Mouse (Mus musculus): ENCODE results near the gene Hid1. TPM values are rescaled to one million over a fixed set of nuclear protein-coding genes. Genes with fewer than 3 reads are reported as not detected.

Hid1 gene
- polyA plus RNA-seq, 1 experiment, result 1.2 TPM

- peaks cover 9% of the 10 kb centered on the region; the same call in 1 of the 2 replicates for H3K9me3 ChIP-seq
- TF ChIP-seq GATA1 (IDR thresholded peaks at IDR 0.05; ENCODE audit: borderline replicate concordance, low read length) (no peak), FLI1 (IDR thresholded peaks at IDR 0.05; ENCODE audit: low read length) (no peak)
- no peaks in the 10 kb centered on the region for H3K36me3 ChIP-seq (replicated peaks; ENCODE audit: low read length)
- peaks cover 69% of the 10 kb centered on the region for H3K27me3 ChIP-seq (replicated peaks)
- H3K4me1 ChIP-seq, result peaks cover 12% of the 10 kb centered on the region
- H3K4me3 ChIP-seq (replicated peaks), result no peak overlapping the region
Measured at GRCm38 (mm10) chr11:115300745-115301144, 66.8 kb downstream of the Hid1 start.

GRCm38 (mm10) chr11:115298160-115298559 lies 69.4 kb downstream of the Hid1 start:
- H3K4me1 ChIP-seq, result peaks cover 12% of the 10 kb centered on the region
- H3K4me3 ChIP-seq (replicated peaks), result no peak overlapping the region
- H3K36me3 ChIP-seq (replicated peaks; ENCODE audit: low read length), result no peaks in the 10 kb centered on the region
- TF ChIP-seq GATA1 (IDR thresholded peaks at IDR 0.05; ENCODE audit: borderline replicate concordance, low read length) (no peak), FLI1 (IDR thresholded peaks at IDR 0.05; ENCODE audit: low read length) (no peak)
- H3K27me3 ChIP-seq (replicated peaks), result peaks cover 70% of the 10 kb centered on the region
- H3K9me3 ChIP-seq, result peaks cover 20% of the 10 kb centered on the region

Other genes starting within 250 kb of the Hid1 start
- 1.2 and 3.4 TPM in 2 replicates for gene Cd300lf, start 233.8 kb downstream of the Hid1 start, polyA plus RNA-seq (2012; ENCODE audit: insufficient read depth, low replicate concordance)
- gene Slc9a3r1, start 204.4 kb downstream of the Hid1 start, polyA plus RNA-seq (2012; ENCODE audit: insufficient read depth, low replicate concordance), result 123 and 223 TPM in 2 replicates
- 9.2 and 14.1 TPM in 2 replicates for gene Tmem104, start 180.3 kb downstream of the Hid1 start, polyA plus RNA-seq (2012; ENCODE audit: insufficient read depth, low replicate concordance)
- 23.4 and 27.1 TPM in 2 replicates for gene Nat9, start 179.9 kb downstream of the Hid1 start, polyA plus RNA-seq (2012; ENCODE audit: insufficient read depth, low replicate concordance)
- gene Grin2c, start 100.5 kb downstream of the Hid1 start, polyA plus RNA-seq (2012; ENCODE audit: insufficient read depth, low replicate concordance), result not detected in 2 replicates
- 21.8 and 28.5 TPM in 2 replicates for gene Fdxr, start 90.7 kb downstream of the Hid1 start, polyA plus RNA-seq (2012; ENCODE audit: insufficient read depth, low replicate concordance)
- gene Fads6, start 70.1 kb downstream of the Hid1 start, polyA plus RNA-seq (2012; ENCODE audit: insufficient read depth, low replicate concordance), result 0.07 TPM in 1 of 2 replicates, not detected in the other
- 0.11 TPM in 1 of 2 replicates, not detected in the other for gene Otop2, start 60.6 kb downstream of the Hid1 start, polyA plus RNA-seq (2012; ENCODE audit: insufficient read depth, low replicate concordance)
- not detected in 2 replicates for gene Ush1g, start 45.7 kb downstream of the Hid1 start, polyA plus RNA-seq (2012; ENCODE audit: insufficient read depth, low replicate concordance)
- gene Otop3, start 33.0 kb downstream of the Hid1 start, polyA plus RNA-seq (2012; ENCODE audit: insufficient read depth, low replicate concordance), result not detected in 2 replicates
- gene Cdr2l, start 14.2 kb upstream of the Hid1 start, polyA plus RNA-seq (2012; ENCODE audit: insufficient read depth, low replicate concordance), result not detected in 2 replicates
- gene Mrpl58, start 36.0 kb upstream of the Hid1 start, polyA plus RNA-seq (2012; ENCODE audit: insufficient read depth, low replicate concordance), result 67.6 and 78.3 TPM in 2 replicates
- 10.1 and 109 TPM in 2 replicates for gene Atp5h, start 52.2 kb upstream of the Hid1 start, polyA plus RNA-seq (2012; ENCODE audit: insufficient read depth, low replicate concordance)
- gene Kctd2, start 52.4 kb upstream of the Hid1 start, polyA plus RNA-seq (2012; ENCODE audit: insufficient read depth, low replicate concordance), result 13.7 and 36.5 TPM in 2 replicates
- not detected in 2 replicates for gene Trim80, start 72.8 kb upstream of the Hid1 start, polyA plus RNA-seq (2012; ENCODE audit: insufficient read depth, low replicate concordance)
- gene Slc16a5, start 94.7 kb upstream of the Hid1 start, polyA plus RNA-seq (2012; ENCODE audit: insufficient read depth, low replicate concordance), result not detected in 2 replicates
- gene Armc7, start 107.9 kb upstream of the Hid1 start, polyA plus RNA-seq (2012; ENCODE audit: insufficient read depth, low replicate concordance), result 20.7 and 36.2 TPM in 2 replicates
- gene Nt5c, start 124.1 kb upstream of the Hid1 start, polyA plus RNA-seq (2012; ENCODE audit: insufficient read depth, low replicate concordance), result 84.5 and 173 TPM in 2 replicates
- gene Jpt1, start 146.6 kb upstream of the Hid1 start, polyA plus RNA-seq (2012; ENCODE audit: insufficient read depth, low replicate concordance), result 334 and 807 TPM in 2 replicates
- gene Sumo2, start 168.5 kb upstream of the Hid1 start, polyA plus RNA-seq (2012; ENCODE audit: insufficient read depth, low replicate concordance), result 187 and 368 TPM in 2 replicates
- gene Nup85, start 196.7 kb upstream of the Hid1 start, polyA plus RNA-seq (2012; ENCODE audit: insufficient read depth, low replicate concordance), result 6.6 and 12.0 TPM in 2 replicates
- 13.8 and 37.9 TPM in 2 replicates for gene Mrps7, start 236.2 kb upstream of the Hid1 start, polyA plus RNA-seq (2012; ENCODE audit: insufficient read depth, low replicate concordance)
- 44.0 and 58.2 TPM in 2 replicates for gene Gga3, start 236.3 kb upstream of the Hid1 start, polyA plus RNA-seq (2012; ENCODE audit: insufficient read depth, low replicate concordance)
- 9.6 and 15.5 TPM in 2 replicates for gene Mif4gd, start 245.2 kb upstream of the Hid1 start, polyA plus RNA-seq (2012; ENCODE audit: insufficient read depth, low replicate concordance)

All from megakaryocyte, embryonic 14.5 days (primary cell).